Mouse (Mus musculus): ENCODE measurements around the gene Med31.

Gene Med31

GRCm38 (mm10) chr11:72215410-72215797 is at the start of gene Med31:
TSS of gene Med31 (minus strand) at chr11:72215592.
- DNase-seq (ENCODE audit: low read depth), result peak; percentile 67

DNA sequence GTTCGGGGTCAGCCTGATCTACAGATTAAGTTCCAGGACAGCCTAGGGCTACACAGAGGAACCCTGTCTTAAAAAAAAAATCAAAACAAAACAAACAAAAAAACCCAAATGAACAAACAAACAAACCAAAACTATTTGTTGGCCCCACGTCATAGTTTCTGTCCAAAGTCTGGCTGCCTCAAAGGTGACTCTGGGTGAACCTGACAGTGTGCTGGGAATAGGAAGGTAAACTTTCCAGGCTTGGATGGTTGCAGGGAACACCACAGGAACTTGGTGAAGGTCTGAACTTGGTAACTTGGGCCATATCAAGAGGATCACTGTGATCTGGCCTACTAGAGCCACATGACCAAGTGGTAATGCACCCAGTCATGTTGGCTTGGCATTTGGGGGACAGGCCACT is 41.0 kb upstream of the Med31 start:
- no peak for DNase-seq (ENCODE audit: low read depth)

DNA sequence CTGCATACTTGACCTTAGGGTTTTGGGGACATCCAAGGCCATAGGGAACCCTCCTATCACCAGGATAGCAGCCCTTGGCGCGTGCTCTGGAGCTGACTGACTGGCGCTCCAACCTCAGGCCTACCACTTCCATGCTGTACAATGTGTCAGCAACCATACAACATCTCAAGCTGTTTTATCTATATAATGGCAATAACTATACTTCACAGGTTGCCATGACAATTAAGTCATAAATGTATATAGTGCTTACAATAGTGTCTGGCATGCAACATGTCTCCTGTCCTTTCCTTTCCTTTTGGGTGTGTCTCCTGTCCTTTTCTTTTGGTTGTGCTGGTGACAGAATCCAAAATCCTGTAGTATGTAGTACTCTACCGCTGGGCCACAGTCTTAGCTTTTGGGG is 40.2 kb upstream of the Med31 start:
- no peak for DNase-seq (ENCODE audit: low read depth)

DNA sequence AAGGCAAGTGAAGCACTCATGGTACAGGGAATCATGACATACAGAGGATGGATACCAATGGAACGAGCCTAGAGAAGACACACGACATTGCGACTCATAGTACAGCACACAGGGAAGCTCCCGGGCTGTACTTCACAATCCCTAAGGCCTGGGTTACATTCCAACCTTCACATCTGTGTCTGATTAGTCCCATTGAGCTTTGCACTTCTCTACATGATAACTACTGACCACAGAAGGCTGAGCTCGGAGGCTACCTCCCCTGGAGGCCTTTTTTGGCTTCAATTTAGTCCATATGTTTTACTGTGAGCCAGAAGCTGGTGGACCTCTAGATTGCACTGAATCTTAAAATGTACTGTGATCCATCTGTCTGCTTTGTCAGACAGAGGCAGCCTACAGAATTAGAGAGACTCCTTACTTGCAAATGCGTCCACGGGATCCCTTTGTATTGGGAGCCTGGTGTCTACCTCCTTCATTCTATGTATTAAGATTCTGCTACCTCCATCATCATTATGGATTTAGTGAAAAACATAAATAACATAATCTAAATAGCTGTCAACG is 29.9 kb upstream of the Med31 start:
- DNase-seq (ENCODE audit: low read depth), result no peak

DNA sequence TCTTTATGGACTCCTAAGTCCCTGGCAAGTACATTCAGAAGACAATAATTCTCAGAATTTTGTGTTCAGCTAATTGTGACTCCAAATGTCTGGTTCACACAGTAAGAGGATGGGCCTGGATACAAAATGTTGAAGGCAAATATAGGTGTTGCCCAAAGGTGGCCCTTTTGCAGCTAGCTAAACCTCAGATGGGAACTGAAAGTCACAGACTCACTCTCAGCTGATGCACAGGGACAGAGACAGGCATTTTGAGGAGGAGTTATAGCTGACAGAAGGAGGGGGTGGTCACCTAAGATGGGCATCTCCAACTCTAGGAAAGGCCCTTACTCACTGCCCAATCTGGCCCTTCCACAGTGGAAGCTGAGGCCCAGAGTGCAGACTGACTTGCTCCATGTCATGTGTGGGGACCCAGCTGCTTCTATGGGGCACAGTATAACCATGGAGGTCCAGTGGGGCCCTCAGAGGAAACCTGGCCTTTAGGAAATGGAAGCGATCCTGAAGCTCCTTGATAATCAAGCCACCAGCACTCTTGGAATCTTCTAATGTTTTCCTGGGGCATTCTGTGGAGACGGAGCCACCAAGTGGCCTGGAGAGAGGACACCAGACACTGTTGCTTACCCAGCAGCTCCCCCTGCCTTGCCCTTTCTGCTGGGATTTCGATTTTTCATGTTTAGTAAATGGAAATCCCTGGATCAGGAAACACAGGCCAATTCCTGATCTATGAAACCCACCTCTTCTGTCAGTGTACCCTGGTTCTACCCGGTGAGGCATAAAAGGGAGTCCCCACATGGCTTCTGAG is 24.9 kb upstream of the Med31 start:
- no peak for DNase-seq (ENCODE audit: low read depth)

- peak; percentile 36 for DNase-seq (ENCODE audit: low read depth)
These were observed 18.6 kb upstream of the Med31 start for GRCm38 (mm10) chr11:72234013-72234412.

DNA sequence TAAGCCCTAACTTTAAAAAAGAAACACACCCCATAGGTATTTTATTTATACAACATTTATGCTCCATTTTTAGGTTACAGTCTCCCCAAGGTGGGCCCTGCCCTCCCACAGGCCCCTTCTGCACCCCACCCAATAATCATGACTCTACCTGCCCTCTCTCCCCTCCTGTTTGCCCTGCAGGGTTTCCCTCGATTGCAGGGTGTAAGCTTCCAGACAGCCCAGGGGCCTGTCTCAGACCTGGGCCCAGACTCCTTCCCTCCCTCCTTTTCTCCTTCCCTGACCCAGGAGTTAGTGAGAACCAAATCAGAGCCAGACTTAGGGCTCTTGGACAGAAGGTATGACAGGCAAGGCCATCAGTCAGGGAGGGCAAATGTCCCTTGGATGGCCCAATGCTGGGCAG is 17.6 kb upstream of the Med31 start:
- DNase-seq (ENCODE audit: low read depth), result no peak

- DNase-seq (ENCODE audit: low read depth), result no peak
These were observed 16.7 kb upstream of the Med31 start for GRCm38 (mm10) chr11:72232068-72232467.

DNA sequence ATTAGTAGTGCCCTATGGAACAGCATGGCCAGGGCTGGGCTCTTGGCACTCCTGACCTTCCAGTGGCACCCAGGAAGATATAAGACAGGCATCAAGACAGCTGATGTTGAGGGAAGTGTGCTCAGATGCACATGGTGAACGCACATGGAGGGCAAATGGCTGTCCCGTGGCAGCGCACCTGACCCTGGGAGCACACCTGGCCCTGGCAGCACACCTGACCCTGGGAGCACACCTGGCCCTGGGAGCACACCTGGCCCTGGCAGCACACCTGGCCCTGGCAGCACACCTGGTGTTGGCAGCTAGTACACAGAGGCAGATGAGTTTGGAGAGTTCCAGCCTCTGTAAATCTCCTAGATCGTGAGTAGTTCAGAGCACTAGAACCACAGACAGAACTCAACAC is 13.1 kb upstream of the Med31 start:
- no peak for DNase-seq (ENCODE audit: low read depth)

DNA sequence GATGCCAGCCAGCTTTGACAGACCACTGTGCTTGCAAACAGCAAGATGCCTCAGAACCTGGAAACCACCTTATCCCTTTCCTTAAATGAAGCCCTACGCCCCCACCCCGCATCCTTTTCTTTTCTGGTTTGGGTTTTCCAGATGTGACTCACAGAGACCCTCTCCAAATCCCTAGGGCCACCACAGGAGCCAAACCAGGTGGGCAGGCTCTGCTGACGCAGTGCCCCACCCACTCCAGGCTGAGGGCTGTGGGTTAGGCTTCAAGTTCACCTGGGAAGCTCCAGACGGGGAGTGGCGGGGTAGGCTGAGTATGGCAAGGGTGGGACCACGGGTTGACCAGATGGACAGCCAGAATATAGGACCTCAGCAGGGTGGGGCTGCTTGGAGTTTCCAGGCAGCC is 11.5 kb upstream of the Med31 start:
- DNase-seq (ENCODE audit: low read depth), result no peak

- no peak for DNase-seq (ENCODE audit: low read depth)
These were observed 10.8 kb upstream of the Med31 start for GRCm38 (mm10) chr11:72226020-72226791.

- peak; percentile 84 for DNase-seq (ENCODE audit: low read depth)
These were observed 9.5 kb upstream of the Med31 start for GRCm38 (mm10) chr11:72224865-72225264.

DNA sequence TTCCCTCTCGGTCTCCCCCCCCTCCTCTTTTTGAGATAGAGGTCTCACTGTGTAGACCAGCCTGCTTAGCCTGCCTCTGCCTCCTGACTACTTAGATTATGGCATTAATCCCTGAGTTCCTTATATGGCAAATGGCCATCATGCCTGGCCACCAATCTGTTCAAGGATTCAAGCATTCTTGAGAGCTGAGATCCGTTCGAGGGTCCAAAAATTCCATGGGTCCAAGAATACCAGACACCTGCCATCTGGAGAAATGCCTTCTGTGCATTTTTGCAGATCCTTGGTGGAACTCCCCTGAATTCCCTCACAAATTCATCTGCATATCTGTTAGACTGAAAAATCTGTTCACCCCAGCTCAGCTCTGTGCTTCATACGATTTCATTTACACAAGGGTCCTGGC is 8.0 kb upstream of the Med31 start:
- DNase-seq (ENCODE audit: low read depth), result no peak

DNA sequence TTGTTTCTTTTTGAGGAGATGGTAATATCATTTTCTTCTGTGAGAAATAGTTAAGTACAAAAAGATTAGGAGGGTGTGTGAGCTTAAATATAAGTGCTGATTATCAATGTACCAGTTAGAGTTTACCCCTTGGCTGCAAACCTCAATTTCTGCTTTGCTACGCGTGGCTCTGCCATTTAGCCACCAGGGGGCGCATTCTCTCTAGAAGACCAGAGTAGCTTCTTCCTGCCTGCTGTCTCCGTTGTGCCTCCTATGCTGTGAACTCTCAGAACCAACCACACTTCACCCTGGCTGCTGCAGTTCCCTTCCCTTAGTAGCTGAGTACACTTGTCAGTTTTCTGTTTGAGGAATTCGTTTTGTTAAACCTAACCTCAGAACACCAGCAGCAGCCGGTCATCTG is 5.9 kb upstream of the Med31 start:
- peak; percentile 83 for DNase-seq (ENCODE audit: low read depth)

DNA sequence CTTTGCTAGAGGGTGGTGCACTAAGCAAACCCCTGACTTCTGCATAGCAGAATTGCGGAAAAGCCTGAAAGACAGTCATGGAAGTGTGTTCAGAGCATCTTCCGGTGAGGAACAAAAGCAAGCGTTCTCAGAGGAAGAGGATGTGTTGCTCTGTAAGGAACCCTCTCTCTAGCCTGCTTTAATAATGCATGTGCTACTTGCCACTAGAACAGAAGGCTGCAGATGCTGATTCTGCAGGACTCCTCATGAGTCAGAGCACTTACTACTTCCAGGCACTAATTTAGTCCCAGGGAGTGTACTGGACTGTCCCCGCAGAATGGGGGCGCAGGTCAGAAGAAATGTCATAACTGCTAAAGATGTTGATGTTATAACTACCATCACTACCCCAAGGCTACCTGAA is 1.7 kb upstream of the Med31 start:
- DNase-seq (ENCODE audit: low read depth), result peak; percentile 11

GRCm38 (mm10) chr11:72214591-72215409 is 592 bp downstream of the Med31 start:
- DNase-seq (ENCODE audit: low read depth), result peak; percentile 97

DNA sequence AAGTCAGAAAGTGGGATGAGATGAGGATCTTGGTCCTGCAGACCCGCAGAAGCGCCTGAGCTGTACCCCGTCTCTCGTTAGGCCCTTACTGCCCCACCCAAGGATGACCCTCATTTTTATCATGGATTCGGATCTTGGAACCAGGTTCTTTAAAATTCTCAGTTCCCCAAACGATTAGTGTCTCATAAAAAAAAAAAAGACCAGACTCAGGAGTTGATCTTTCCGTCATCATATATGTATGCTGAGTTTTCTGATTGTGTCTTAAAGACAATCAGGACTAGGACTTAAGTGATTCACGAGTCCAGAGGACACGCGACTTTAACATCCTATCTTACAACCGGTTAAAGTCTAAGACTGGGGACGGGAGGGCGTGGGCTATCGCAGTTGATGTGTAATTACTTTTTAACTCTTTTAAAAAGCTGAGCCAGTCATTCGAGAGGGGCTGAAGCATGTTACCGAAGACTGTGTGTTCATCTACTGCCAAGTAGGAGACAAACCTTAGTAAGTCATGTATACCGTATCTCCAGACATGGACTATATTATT is 7.5 kb downstream of the Med31 start:
- DNase-seq (ENCODE audit: low read depth), result peak; percentile 26

DNA sequence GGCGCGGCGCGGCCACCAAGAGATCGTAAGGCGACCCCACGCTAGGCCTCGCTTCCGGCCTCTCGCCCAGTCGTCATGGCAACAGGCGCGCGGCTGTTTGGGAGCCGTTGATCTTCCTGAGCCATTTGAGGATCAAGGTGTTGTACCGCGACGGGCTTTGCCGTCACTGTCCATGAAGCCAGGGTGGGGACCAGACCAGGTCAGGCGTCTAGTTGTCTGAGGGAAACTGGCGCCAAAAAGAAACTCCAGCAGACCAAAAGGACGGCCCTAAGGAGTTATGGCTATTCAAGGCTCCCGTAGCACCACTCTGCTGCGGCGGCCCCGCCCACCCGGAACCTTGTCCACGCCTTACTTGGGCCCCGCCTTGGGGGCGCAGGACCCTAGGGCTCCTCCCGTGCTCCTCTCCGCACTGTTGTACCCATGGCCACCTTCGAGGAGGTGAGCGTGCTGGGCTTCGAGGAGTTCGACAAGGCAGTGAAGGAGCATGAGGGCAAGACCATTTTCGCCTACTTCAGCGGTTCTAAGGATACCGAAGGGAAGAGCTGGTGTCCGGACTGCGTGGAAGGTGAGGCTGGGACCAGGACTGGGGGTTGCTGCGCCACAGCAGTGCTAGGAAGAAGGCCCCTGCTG is 8.1 kb downstream of the Med31 start, which contains the start of the genes 4933427D14Rik and Txndc17:
TSS of gene 4933427D14Rik (minus strand) at position 256 of the 630 bp plus-strand sequence.
TSS of gene Txndc17 (plus strand) at position 344 of the 630 bp plus-strand sequence.
- peak; percentile 90 for DNase-seq (ENCODE audit: low read depth)

GRCm38 (mm10) chr11:72206341-72207203 is 8.8 kb downstream of the Med31 start, which contains the start of gene Gm43951:
TSS of gene Gm43951 (minus strand) at chr11:72206840.
- DNase-seq (ENCODE audit: low read depth), result peak; percentile 47

DNA sequence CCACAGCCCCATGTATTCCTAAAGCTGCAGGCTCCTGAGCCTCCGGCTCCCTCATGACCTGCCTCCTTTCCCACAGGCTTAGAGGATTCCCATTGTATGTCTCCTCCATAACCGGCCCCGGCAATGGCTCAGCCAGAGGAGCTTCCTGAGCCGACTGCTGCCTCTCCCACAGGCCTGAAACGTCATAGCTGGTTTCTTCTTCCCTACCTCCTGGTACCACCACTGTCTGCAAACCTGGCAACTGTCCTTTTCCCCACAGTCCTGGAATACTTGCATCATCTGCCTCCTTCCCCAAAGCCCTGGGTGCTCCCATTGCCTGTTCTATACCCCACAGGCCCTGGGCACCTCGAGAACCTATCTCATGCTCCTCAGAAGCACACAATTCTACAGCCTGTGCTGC is 10.1 kb downstream of the Med31 start:
- no peak for DNase-seq (ENCODE audit: low read depth)

Measured in 416B (cell line).